Mouse (Mus musculus): ENCODE measurements around the gene Mettl25. TPM values are rescaled to one million over a fixed set of nuclear protein-coding genes. Genes with fewer than 3 reads are reported as not detected.

Gene Mettl25
- total and polyA plus RNA-seq, 3 experiments: 6.6 to 11.7 (median 7.8) TPM

GRCm38 (mm10) chr10:105746019-105746418, 95.2 kb downstream of the Mettl25 start:
- no peak for TF ChIP-seq UBTF (IDR thresholded peaks at IDR 0.05; ENCODE audit: low read depth, low read length)
- TF ChIP-seq TCF12 (IDR thresholded peaks at IDR 0.05; ENCODE audit: low read depth, low read length): no peak
- no peak for TF ChIP-seq ETS1 (conservative IDR thresholded peaks at IDR 0.05; ENCODE audit: low read depth, low read length)
- TF ChIP-seq MAFK (IDR thresholded peaks at IDR 0.05; ENCODE audit: insufficient replicate concordance, low read length): no peak
- no peak for TF ChIP-seq USF2 (conservative IDR thresholded peaks at IDR 0.05; ENCODE audit: low read depth, low read length)
- TF ChIP-seq MYC (IDR thresholded peaks at IDR 0.05; ENCODE audit: low read depth, low read length): no peak
- no peak for TF ChIP-seq NELFE (IDR thresholded peaks at IDR 0.05; ENCODE audit: low read depth, low read length)
- no peak for TF ChIP-seq SIN3A (IDR thresholded peaks at IDR 0.05; ENCODE audit: low read length)
- H3K27ac ChIP-seq (ENCODE audit: insufficient read depth, low read depth): no peak overlapping the region
- H3K4me2 ChIP-seq (ENCODE audit: insufficient read depth, low read depth, poor library complexity, severe bottlenecking): no peak overlapping the region
- dilution Hi-C loops (cut with MboI; ENCODE audit: extremely low pct_ligation_motif_present, extremely low pct_unique_long_range_greater_than_20kb, low sequenced_read_pairs) (no loop called here), in situ Hi-C loops (cut with MboI; ENCODE audit: low pct_ligation_motif_present, low pct_unique_long_range_greater_than_20kb, low sequenced_read_pairs) (no loop called here)
- peaks cover 3% of the 10 kb centered on the region for H3K9me3 ChIP-seq (replicated peaks; ENCODE audit: low read length)
- no peaks in the 10 kb centered on the region for H3K36me3 ChIP-seq (replicated peaks in 1 of 2; ENCODE audit: control insufficient read depth in 1 of 2, insufficient read depth in 1 of 2, low read length in 1 of 2)
- H3K9ac ChIP-seq (ENCODE audit: insufficient read depth, low read depth): no peak overlapping the region
- no peak for DNase-seq (ENCODE audit: extremely low read depth)
- no peaks in the 10 kb centered on the region for H3K4me1 ChIP-seq (ENCODE audit: control insufficient read depth in 1 of 2, insufficient read depth in 2 of 2)
- no peaks in the 10 kb centered on the region for H3K79me2 ChIP-seq (replicated peaks; ENCODE audit: control insufficient read depth, extremely low read depth, insufficient read depth, poor library complexity, severe bottlenecking)
- no peak overlapping the region for H3K4me3 ChIP-seq (replicated peaks in 1 of 3; ENCODE audit: low read depth in 2 of 3, low read length in 2 of 3, poor library complexity in 1 of 3)
- H3K27me3 ChIP-seq (replicated peaks): no peaks in the 10 kb centered on the region

GRCm38 (mm10) chr10:105741736-105742135, 99.4 kb downstream of the Mettl25 start:
- no peak overlapping the region for H3K4me3 ChIP-seq (replicated peaks in 1 of 3; ENCODE audit: low read depth in 2 of 3, low read length in 2 of 3, poor library complexity in 1 of 3)
- TF ChIP-seq PAX5 (IDR thresholded peaks at IDR 0.05; ENCODE audit: low read length) (no peak), KAT2A (IDR thresholded peaks at IDR 0.05; ENCODE audit: insufficient replicate concordance, low read length) (no peak), ELF1 (IDR thresholded peaks at IDR 0.05; ENCODE audit: low read depth, low read length) (no peak)
- H3K79me2 ChIP-seq (replicated peaks; ENCODE audit: control insufficient read depth, extremely low read depth, insufficient read depth, poor library complexity, severe bottlenecking): no peaks in the 10 kb centered on the region
- DNase-seq (ENCODE audit: extremely low read depth): no peak
- H3K4me2 ChIP-seq (ENCODE audit: insufficient read depth, low read depth, poor library complexity, severe bottlenecking): no peak overlapping the region
- in situ Hi-C loops (cut with MboI; ENCODE audit: low pct_ligation_motif_present, low pct_unique_long_range_greater_than_20kb, low sequenced_read_pairs): no loop called here
- no peaks in the 10 kb centered on the region for H3K27me3 ChIP-seq (replicated peaks)
- H3K9me3 ChIP-seq (replicated peaks; ENCODE audit: low read length): peaks cover 3% of the 10 kb centered on the region
- H3K4me1 ChIP-seq (ENCODE audit: control insufficient read depth in 1 of 2, insufficient read depth in 2 of 2): no peaks in the 10 kb centered on the region
- H3K36me3 ChIP-seq (replicated peaks in 1 of 2; ENCODE audit: control insufficient read depth in 1 of 2, insufficient read depth in 1 of 2, low read length in 1 of 2): no peaks in the 10 kb centered on the region
- no peak overlapping the region for H3K27ac ChIP-seq (ENCODE audit: insufficient read depth, low read depth)
- dilution Hi-C loops (cut with MboI; ENCODE audit: extremely low pct_ligation_motif_present, extremely low pct_unique_long_range_greater_than_20kb, low sequenced_read_pairs): no loop called here
- no peak overlapping the region for H3K9ac ChIP-seq (ENCODE audit: insufficient read depth, low read depth)

- no peak overlapping the region for H3K4me2 ChIP-seq (ENCODE audit: insufficient read depth, low read depth, poor library complexity, severe bottlenecking)
- TF ChIP-seq ZKSCAN1 (IDR thresholded peaks at IDR 0.05; ENCODE audit: borderline replicate concordance, low read depth, low read length) (no peak), MAX (IDR thresholded peaks at IDR 0.05; ENCODE audit: low read length) (no peak), ELF1 (IDR thresholded peaks at IDR 0.05; ENCODE audit: low read depth, low read length) (no peak), NRF1 (IDR thresholded peaks at IDR 0.05; ENCODE audit: low read depth, low read length) (no peak), CTCF (conservative IDR thresholded peaks at IDR 0.05 in 1 of 2, IDR thresholded peaks at IDR 0.05 in 1 of 2; ENCODE audit: low read depth in 2 of 2, low read length in 2 of 2) (no peak), USF2 (conservative IDR thresholded peaks at IDR 0.05; ENCODE audit: low read depth, low read length) (no peak)
- no peaks in the 10 kb centered on the region for H3K4me1 ChIP-seq (ENCODE audit: control insufficient read depth in 1 of 2, insufficient read depth in 2 of 2)
- no peak overlapping the region for H3K4me3 ChIP-seq (replicated peaks in 1 of 3; ENCODE audit: low read depth in 2 of 3, low read length in 2 of 3, poor library complexity in 1 of 3)
- dilution Hi-C loops (cut with MboI; ENCODE audit: extremely low pct_ligation_motif_present, extremely low pct_unique_long_range_greater_than_20kb, low sequenced_read_pairs) (no loop called here), in situ Hi-C loops (cut with MboI; ENCODE audit: low pct_ligation_motif_present, low pct_unique_long_range_greater_than_20kb, low sequenced_read_pairs) (no loop called here)
- no peaks in the 10 kb centered on the region for H3K27me3 ChIP-seq (replicated peaks)
- no peak overlapping the region for H3K9ac ChIP-seq (ENCODE audit: insufficient read depth, low read depth)
- no peaks in the 10 kb centered on the region for H3K36me3 ChIP-seq (replicated peaks in 1 of 2; ENCODE audit: control insufficient read depth in 1 of 2, insufficient read depth in 1 of 2, low read length in 1 of 2)
- H3K9me3 ChIP-seq (replicated peaks; ENCODE audit: low read length): peaks cover 7% of the 10 kb centered on the region
- no peaks in the 10 kb centered on the region for H3K79me2 ChIP-seq (replicated peaks; ENCODE audit: control insufficient read depth, extremely low read depth, insufficient read depth, poor library complexity, severe bottlenecking)
- H3K27ac ChIP-seq (ENCODE audit: insufficient read depth, low read depth): no peak overlapping the region
- DNase-seq (ENCODE audit: extremely low read depth): no peak
Observed at GRCm38 (mm10) chr10:105738942-105739341, 102.2 kb downstream of the Mettl25 start.
